Mouse (Mus musculus): ENCODE measurements around the gene Ikzf1.

Gene Ikzf1

GRCm38 (mm10) chr11:11765414-11765813 lies 80.6 kb downstream of the Ikzf1 start:
- intact Hi-C loops (cut with DNase I), result no loop called here

- intact Hi-C loops (cut with DNase I), result no loop called here
Measured at GRCm38 (mm10) chr11:11766105-11766504, 81.3 kb downstream of the Ikzf1 start.

- intact Hi-C loops (cut with DNase I), result no loop called here
Measured at GRCm38 (mm10) chr11:11766736-11767135, 81.9 kb downstream of the Ikzf1 start.

- intact Hi-C loops (cut with DNase I), result no loop called here
Measured at GRCm38 (mm10) chr11:11768057-11768456, 83.3 kb downstream of the Ikzf1 start.

GRCm38 (mm10) chr11:11769281-11769680 lies 84.5 kb downstream of the Ikzf1 start:
- intact Hi-C loops (cut with DNase I), result no loop called here

- intact Hi-C loops (cut with DNase I), result no loop called here
Measured at GRCm38 (mm10) chr11:11770691-11771090, 85.9 kb downstream of the Ikzf1 start.

GRCm38 (mm10) chr11:11772196-11772595 lies 87.4 kb downstream of the Ikzf1 start:
- intact Hi-C loops (cut with DNase I), result no loop called here

GRCm38 (mm10) chr11:11774384-11774783 lies 89.6 kb downstream of the Ikzf1 start:
- intact Hi-C loops (cut with DNase I), result no loop called here

GRCm38 (mm10) chr11:11774893-11775292 lies 90.1 kb downstream of the Ikzf1 start:
- intact Hi-C loops (cut with DNase I), result no loop called here

GRCm38 (mm10) chr11:11776071-11776821 lies 91.4 kb downstream of the Ikzf1 start:
- intact Hi-C loops (cut with DNase I), result no loop called here

GRCm38 (mm10) chr11:11776822-11777174 lies 92.0 kb downstream of the Ikzf1 start:
- intact Hi-C loops (cut with DNase I), result no loop called here

- intact Hi-C loops (cut with DNase I), result no loop called here
Measured at GRCm38 (mm10) chr11:11777246-11777645, 92.4 kb downstream of the Ikzf1 start.

GRCm38 (mm10) chr11:11777796-11778195 lies 93.0 kb downstream of the Ikzf1 start:
- intact Hi-C loops (cut with DNase I), result no loop called here

- intact Hi-C loops (cut with DNase I), result no loop called here
Measured at GRCm38 (mm10) chr11:11778345-11778744, 93.5 kb downstream of the Ikzf1 start.

- intact Hi-C loops (cut with DNase I), result no loop called here
Measured at GRCm38 (mm10) chr11:11781728-11782127, 96.9 kb downstream of the Ikzf1 start.

GRCm38 (mm10) chr11:11785457-11785856 lies 100.7 kb downstream of the Ikzf1 start:
- intact Hi-C loops (cut with DNase I), result no loop called here

GRCm38 (mm10) chr11:11788521-11788974 lies 103.7 kb downstream of the Ikzf1 start:
- intact Hi-C loops (cut with DNase I), result loop anchor here (1.0 to 2.0 kb wide), 3 partner anchors 231 to 327 kb away; no protein-coding TSS in a partner anchor

GRCm38 (mm10) chr11:11794626-11795025 lies 109.8 kb downstream of the Ikzf1 start:
- intact Hi-C loops (cut with DNase I), result no loop called here

- intact Hi-C loops (cut with DNase I), result no loop called here
Measured at GRCm38 (mm10) chr11:11798690-11799089, 113.9 kb downstream of the Ikzf1 start.

- intact Hi-C loops (cut with DNase I), result no loop called here
Measured at GRCm38 (mm10) chr11:11800304-11800703, 115.5 kb downstream of the Ikzf1 start.

GRCm38 (mm10) chr11:11801067-11801466 lies 116.3 kb downstream of the Ikzf1 start:
- intact Hi-C loops (cut with DNase I), result no loop called here

GRCm38 (mm10) chr11:11804421-11804820 lies 119.6 kb downstream of the Ikzf1 start:
- intact Hi-C loops (cut with DNase I), result no loop called here

- intact Hi-C loops (cut with DNase I), result no loop called here
Measured at GRCm38 (mm10) chr11:11805951-11806350, 121.1 kb downstream of the Ikzf1 start.
